In genomic region chr11:82852115-82852514, GRCm38 (mm10) we compare ENCODE assay signal across 1 mouse cellular context.
TF ChIP-seq lines count a peak whose summit lies in the region.

No protein-coding gene starts in this region.

TF ChIP-seq in CH12.LX, 34 proteins besides CTCF, POLR2A, EP300 and RAD21:
- TF ChIP-seq SMC3 (IDR thresholded peaks at IDR 0.05; ENCODE audit: low read depth, low read length) (0 out of 2 replicates have a peak, but pooled peaks have one; percentile 4), POLR2AphosphoS2 (IDR thresholded peaks at IDR 0.05; ENCODE audit: low read depth, low read length) (no peak), E2F4 (IDR thresholded peaks at IDR 0.05; ENCODE audit: insufficient replicate concordance, low read depth, low read length) (no peak), ZNF384 (IDR thresholded peaks at IDR 0.05; ENCODE audit: low read depth, low read length) (no peak), ZC3H11A (IDR thresholded peaks at IDR 0.05; ENCODE audit: low read depth, low read length) (no peak), CHD2 (IDR thresholded peaks at IDR 0.05; ENCODE audit: low read length) (peak; percentile 39), ZMIZ1 (IDR thresholded peaks at IDR 0.05; ENCODE audit: low read depth, low read length) (no peak), MAZ (IDR thresholded peaks at IDR 0.05; ENCODE audit: low read depth, low read length) (no peak), ZKSCAN1 (IDR thresholded peaks at IDR 0.05; ENCODE audit: borderline replicate concordance, low read depth, low read length) (no peak), HCFC1 (IDR thresholded peaks at IDR 0.05; ENCODE audit: low read depth, low read length) (no peak), ETS1 (conservative IDR thresholded peaks at IDR 0.05; ENCODE audit: low read depth, low read length) (no peak), NRF1 (IDR thresholded peaks at IDR 0.05; ENCODE audit: low read depth, low read length) (no peak), BHLHE40 (IDR thresholded peaks at IDR 0.05; ENCODE audit: low read depth, low read length) (no peak), MEF2A (IDR thresholded peaks at IDR 0.05; ENCODE audit: borderline replicate concordance, low read depth, low read length) (no peak), MXI1 (IDR thresholded peaks at IDR 0.05; ENCODE audit: low read depth, low read length) (peak; percentile 60), MAX (IDR thresholded peaks at IDR 0.05; ENCODE audit: low read length) (no peak), NELFE (IDR thresholded peaks at IDR 0.05; ENCODE audit: low read depth, low read length) (no peak), ELF1 (IDR thresholded peaks at IDR 0.05; ENCODE audit: low read depth, low read length) (0 out of 2 replicates have a peak, but pooled peaks have one; percentile 23), RCOR1 (conservative IDR thresholded peaks at IDR 0.05; ENCODE audit: low read depth, low read length) (0 out of 2 replicates have a peak, but pooled peaks have one; percentile 55), KAT2A (IDR thresholded peaks at IDR 0.05; ENCODE audit: insufficient replicate concordance, low read length) (no peak), TBP (conservative IDR thresholded peaks at IDR 0.05; ENCODE audit: low read depth, low read length) (no peak), GABPA (IDR thresholded peaks at IDR 0.05; ENCODE audit: insufficient replicate concordance, low read depth, low read length) (no peak), TCF12 (IDR thresholded peaks at IDR 0.05; ENCODE audit: low read depth, low read length) (peak; percentile 49; the same call in 1 of the 2 replicates), MYC (IDR thresholded peaks at IDR 0.05; ENCODE audit: low read depth, low read length) (no peak), UBTF (IDR thresholded peaks at IDR 0.05; ENCODE audit: low read depth, low read length) (no peak), SIN3A (IDR thresholded peaks at IDR 0.05; ENCODE audit: low read length) (peak; percentile 57; the same call in 1 of the 2 replicates)
TF ChIP-seq in CH12.LX: peak in this region for 7.
